Mouse (Mus musculus) heart, postnatal 36 days (tissue): Measurements from ENCODE around the gene Col18a1. TPM values are rescaled to one million over a fixed set of nuclear protein-coding genes. Genes with fewer than 3 reads are reported as not detected.
"Not testable (repeated sequence)": the region's sequence is repeated elsewhere in the genome, so short reads cannot be mapped to it uniquely, and the experiment has no call there.

Source experiments
- DNase-seq, 2 experiments: peaks; one replicate each; pipeline ENCODE4 v3.0.0; 2021 to 2022
- intact Hi-C: fragments of 180-260 bp; cut with DNase I; formaldehyde crosslinking; loops from one replicate; pipeline ENCODE4 v1.15.1; 2025
- total RNA-seq, 2 experiments: library from RNA; stranded (reverse); gene quantifications; 2 replicates each; pipeline ENCODE4 v1.2.3; 2021

Gene Col18a1
- total RNA-seq, 2 experiments from 2014 or later: 11.4 to 12.0 TPM

DNA sequence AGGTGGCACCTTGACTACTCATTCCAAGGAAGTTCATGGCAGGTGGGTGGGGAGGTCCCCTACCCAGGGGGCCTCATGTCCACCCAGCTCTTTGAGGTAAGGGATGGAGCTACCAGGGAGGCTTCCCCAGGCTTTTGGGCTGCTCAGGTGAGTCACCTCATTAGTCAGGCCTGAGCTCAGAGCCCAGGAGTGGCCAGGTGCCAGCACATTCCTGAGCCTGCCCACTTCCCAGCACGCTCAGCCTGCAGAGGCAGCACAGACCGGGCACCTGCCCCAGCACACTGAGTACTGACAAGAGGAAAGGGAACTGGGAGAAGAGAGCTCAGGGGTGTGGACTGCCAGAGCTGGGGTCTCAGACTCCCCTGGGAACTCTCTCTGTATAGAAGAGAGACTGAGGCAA is 24.0 kb downstream of the Col18a1 start:
- DNase-seq: no peak
- intact Hi-C loops: loop anchor here (10.0 kb wide), 1 partner anchor 422 kb away; no protein-coding TSS in a partner anchor

DNA sequence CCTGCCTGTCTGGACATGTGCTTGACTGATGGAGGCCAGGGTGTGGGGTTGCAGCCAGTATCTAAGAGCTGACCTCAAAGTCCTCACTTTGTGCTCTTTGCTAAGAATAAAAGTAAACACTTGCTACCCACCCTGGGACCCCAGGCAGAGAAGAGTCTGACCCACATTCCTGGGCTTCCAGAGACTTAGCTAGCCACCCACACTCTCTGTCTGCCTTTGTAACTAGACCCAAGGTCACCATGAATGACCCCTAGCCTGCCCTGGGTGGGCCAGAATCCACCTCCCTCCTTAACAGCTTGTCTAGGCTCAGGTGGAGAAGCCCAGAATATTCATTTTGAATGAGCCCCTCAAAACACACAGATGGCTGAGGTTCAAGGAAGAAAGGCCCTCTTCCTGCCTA is 28.0 kb downstream of the Col18a1 start:
- intact Hi-C loops: no loop called here
- no peak for DNase-seq

DNA sequence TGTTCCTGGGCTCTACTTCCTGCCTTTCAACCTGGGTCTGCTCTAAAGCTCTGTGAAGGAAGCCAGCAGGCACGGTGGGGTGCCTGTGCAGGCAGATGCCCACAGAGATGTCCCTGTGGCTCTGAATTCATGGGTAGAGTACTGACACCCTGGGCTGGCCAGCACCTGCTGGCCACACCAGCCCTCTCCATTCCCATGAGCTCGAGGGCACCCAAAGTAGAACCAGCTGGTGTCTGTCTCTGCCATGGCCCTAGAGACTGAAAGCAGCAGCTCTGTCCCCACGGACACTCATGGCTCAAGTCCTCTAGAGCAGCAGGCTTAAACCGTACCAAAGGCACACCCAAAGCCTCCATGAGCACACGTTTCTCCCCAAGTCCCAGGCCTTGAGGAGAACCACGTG is 30.1 kb downstream of the Col18a1 start:
- intact Hi-C loops: no loop called here
- DNase-seq: no peak

DNA sequence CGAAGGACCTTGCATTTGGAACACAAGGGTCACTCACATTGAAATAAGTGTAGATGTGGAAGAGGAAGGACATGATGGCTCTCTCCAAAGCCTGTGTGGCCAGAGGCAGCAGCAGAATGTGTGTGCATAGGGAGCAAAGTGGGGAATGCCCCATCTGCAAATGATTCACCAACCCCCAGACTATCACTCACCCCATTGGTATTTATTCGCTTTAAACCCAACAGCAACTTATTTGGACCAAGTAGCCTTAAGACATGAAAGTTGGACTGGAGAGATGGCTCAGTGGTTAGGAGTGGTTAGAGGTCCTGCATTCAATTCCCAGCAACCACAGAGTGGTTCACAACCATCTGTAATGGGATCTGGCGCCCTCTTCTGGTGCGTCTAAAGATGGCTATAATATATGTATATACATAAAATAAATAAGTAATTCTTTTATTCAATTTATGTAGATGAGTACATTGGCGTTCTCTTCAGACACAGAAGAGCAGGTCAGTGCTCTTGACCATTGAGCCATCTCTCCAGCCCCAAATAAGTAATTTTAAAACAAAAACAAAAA is 31.0 kb downstream of the Col18a1 start:
- intact Hi-C loops: no loop called here
- DNase-seq: no peak

DNA sequence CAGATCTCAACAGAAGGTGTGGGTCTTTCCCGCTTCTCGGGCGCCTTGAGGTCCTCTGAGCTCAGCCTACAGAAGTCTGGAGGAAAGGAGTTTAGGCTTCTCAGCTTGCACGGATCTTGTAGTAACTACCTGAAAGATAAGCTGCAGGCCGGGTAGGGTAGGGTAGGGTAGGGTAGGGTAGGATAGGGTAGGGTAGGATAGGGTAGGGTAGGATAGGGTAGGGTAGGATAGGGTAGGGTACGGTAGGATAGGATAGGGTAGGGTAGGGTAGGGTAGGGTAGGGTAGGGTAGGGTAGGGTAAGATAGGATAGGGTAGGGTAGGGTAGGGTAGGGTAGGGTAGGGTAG is 31.6 kb downstream of the Col18a1 start:
- intact Hi-C loops: loop anchor here (5.0 kb wide), 2 partner anchors 73 to 378 kb away; no protein-coding TSS in a partner anchor
- not testable (repeated sequence) for DNase-seq

DNA sequence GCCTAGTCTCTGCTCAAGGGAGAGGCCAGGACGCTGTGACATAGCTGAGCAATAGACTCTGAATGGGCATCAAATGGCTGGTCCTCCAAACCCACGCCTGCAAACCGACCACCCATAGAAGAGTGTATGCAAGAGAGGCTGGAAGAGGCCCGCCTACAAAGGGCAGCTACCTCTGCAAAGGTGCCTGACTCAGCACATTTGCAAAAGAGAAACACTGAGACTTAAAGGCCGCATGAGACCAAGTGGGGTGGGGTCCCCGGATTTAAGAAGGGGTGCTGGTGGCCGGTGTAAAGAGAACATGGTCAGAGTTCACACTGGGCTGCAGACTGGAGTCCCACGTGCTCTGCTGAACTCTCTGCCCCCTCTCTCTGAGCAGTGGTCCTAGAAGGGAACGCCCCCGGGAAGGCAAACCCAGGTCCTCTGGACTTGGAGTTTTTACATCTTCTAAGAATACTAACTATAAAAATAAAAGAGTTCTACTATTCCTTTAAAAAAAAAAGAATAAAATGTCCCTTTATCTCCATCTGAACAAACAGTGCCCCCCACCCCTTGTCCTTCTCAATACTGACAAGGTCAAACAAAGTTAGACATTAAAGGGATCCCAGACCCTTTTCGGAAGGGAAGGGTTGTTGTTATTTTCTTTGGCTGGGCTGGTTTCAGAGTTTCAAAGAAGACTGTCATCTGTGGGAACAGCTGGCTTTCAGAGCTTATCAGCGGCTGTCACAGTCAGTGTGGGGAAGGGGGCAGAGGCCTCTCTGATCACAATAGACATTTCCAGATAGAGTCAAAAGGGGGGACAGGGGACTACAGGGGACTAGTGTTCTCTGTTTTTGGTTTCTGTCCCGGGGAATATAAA is 32.2 kb downstream of the Col18a1 start:
- DNase-seq: no peak

DNA sequence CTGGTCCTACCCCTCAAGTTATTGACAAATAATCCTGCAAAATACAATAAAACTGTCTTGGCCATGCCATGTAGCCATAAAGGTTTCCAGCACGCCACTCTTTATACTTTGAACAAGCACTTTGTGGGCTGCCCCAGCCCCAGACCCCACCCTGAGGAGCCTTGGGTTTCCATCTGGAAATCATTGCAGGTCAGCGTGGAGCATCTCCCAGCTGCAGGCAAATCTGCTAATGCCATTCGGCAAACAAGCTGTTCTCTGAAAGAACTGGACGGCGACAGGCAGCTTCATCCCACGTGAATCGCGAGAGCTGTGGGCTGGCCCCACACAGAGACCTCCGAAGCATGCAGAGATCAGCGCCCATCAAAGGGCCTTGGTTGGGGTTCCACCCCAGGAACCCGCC is 34.2 kb downstream of the Col18a1 start:
- no peak for DNase-seq
- intact Hi-C loops: loop anchor here (5.0 kb wide), 2 partner anchors 75 to 380 kb away; no protein-coding TSS in a partner anchor

More for the DNA sequence above, 32.2 kb downstream of the Col18a1 start:
- intact Hi-C loops: loop anchor here (5.0 kb wide), 2 partner anchors 73 to 378 kb away; no protein-coding TSS in a partner anchor

DNA sequence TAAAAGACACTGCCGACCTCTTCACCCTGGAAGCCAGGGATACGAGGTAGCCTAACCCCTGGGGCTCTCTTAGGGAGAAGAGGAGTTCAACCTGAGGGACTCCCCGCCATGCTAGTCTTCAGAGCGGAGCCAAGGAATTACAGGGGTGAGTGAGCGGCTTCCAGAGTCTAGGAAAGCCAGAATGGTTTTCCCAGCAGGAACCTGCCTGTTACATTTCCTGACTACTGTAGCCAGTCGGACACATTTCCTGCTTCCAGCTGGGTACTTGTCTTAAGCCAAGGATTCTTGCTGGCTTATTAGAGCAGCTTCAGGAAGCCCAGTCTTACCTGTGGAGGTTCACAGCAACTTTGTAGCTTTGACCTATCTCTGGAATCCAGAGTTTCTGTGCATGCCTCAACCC is 34.8 kb downstream of the Col18a1 start:
- intact Hi-C loops: loop anchor here (2.0 to 5.0 kb wide), 3 partner anchors 76 to 381 kb away; no protein-coding TSS in a partner anchor
- DNase-seq: no peak

DNA sequence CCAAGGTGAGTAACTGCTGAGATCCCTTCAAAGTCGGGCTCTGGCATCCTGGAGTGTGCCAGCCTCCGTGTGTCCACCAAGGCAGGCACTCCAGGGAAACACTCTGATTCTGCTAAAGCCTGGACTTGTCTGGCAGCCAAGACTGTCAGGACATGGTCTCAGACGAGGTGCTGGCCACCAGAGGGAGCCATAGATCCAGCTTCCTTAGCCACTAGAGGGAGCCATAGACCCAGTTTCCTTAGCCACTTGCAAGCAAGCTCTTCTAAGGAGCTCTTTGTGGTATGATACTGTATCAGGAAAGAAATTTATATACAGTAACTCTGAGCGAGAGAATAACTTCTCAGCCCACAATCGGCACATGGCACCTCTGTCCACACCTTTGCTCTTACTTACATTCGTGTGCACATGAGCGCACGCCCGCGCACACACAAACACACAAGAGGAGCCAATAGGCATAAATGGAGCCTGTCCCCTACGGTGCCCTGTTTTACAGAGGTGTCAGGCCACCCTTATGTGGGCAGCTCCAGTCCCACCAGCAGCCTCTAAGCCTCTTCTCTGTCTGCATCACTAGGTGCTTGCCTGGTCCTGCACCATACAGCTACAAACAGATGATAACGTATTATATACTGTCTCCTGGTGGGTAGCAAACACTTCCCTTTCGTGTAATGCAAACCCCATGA is 35.6 kb downstream of the Col18a1 start:
- intact Hi-C loops: loop anchor here (1.0 to 5.0 kb wide), 5 partner anchors 48 to 382 kb away; no protein-coding TSS in a partner anchor
- DNase-seq: peak; percentile 95 to 97

DNA sequence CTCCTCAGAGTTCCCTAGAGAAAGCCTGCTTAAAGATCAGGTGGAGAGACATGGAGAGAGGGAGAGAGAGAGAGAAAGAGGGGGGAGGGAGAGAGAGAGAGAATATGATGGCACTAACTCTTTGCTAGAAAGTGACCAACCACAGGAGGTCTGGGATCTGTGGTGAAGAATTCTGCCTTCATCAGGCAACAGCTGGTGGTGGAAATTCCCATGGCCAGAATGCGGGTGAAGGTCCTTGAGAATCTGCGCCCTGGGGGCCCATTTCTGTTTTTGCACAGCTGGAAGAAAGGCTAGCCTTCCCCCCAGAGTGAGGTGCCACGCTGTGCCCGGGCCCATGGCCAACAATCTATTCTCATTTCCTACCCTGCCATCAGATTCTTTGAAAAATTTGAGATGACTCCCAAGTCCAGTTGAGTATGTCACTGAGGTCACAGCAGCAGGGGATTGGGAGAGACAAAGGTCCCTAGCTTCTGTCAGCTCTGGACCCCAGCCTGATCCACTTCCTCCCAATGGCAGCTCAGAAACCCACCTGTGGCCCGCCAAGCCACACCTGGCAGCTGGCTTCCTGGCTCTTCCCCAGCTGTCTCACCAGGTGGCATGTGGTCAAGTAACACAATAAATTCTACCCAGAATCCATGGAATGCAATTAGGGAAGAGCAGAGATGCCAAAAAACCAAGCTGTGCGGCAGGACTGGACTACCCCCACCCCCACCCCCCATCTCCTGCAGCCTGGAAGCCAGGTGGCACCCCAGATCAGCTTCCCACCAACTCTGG is 36.5 kb downstream of the Col18a1 start:
- intact Hi-C loops: loop anchor here (1.0 to 5.0 kb wide), 5 partner anchors 48 to 382 kb away; no protein-coding TSS in a partner anchor
- DNase-seq: no peak

DNA sequence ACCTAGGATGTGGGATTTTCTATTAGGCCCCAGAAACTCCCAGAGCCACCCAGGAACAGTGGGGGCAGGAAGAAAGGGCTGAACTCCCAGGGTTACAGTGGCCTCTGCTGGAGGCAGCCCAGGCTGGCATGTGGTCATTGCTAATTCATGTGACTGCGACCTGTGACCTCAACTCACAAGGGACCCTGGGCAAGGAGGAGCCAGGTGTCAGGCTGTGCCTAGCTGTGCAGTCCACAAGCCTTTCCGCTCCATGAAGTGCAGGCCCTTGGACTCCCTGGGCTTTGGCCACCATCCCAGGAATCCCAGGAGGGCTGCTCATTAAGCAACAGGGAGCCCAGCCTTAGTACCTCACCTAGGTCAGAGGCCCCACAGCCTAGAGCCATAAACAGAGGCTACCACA is 38.4 kb downstream of the Col18a1 start:
- no peak for DNase-seq
- intact Hi-C loops: no loop called here

DNA sequence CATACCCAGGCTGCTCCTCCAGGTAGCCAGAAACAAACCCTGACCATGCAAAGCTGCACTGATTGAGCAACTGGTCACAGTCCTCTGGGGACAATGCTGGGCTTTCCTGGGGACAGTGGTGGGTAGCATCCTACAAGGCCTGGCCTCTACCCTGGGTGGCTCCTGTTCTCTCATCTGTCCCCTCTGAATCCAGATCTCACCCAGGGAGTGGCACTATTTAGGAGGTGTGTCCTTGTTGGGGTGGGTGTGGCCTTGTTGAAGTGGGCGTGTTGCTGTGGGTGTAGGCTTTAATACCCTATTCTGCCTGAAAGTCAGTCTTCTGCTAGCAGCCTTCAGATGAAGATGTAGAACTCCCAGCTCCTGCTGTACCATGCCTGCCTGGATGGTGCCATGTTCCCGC is 39.8 kb downstream of the Col18a1 start:
- no peak for DNase-seq
- intact Hi-C loops: no loop called here

DNA sequence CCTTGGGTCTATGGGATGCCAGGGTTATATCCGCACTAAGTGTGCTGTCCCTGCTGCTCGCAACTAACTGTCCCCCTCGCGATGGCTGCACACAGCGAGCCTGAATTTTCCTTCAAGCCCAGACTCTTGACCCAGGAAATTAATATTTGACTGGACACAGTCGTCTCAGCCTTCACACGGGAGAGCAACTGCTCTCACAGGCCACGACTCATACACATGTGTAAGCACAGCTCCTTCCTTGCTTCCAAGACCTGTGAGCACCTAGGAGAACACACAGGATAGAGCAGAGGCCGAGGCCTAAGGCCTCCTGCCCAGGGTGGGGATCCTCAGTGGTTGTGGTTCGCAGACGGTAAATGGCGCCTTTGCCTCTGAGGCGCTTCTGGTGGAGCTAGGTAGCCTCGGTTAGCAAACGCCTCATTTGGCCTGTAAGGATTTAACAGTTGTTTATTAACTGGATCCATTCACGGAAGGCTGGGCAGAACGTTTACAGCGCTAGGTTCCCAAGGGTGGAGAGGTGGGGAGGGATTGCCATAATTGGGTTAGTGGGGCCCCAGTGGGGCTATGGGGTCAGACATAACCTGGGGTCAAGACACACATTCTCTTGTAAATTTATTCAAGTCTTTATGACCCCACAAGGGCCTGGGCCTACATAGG is 41.1 kb downstream of the Col18a1 start:
- intact Hi-C loops: no loop called here
- DNase-seq: no peak

DNA sequence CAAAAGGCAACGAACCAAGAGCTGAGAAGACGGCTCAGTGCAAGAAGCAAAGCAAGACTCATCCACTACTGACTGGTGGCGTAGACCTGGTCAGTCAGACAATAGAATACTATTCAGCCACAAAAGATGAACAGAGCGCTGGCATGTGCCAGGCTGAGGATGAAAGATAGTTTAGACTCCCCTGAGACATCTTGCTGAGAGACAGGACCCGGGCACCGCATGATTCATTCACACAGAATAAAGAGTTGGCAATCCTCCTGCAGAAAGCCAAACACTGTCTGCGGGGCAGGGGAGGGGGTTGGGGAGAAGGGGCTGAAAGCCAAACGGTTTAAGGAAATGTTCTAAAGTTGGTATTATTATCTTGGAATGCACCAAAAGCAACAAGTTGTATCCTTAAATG is 42.4 kb downstream of the Col18a1 start:
- intact Hi-C loops: no loop called here
- no peak for DNase-seq

DNA sequence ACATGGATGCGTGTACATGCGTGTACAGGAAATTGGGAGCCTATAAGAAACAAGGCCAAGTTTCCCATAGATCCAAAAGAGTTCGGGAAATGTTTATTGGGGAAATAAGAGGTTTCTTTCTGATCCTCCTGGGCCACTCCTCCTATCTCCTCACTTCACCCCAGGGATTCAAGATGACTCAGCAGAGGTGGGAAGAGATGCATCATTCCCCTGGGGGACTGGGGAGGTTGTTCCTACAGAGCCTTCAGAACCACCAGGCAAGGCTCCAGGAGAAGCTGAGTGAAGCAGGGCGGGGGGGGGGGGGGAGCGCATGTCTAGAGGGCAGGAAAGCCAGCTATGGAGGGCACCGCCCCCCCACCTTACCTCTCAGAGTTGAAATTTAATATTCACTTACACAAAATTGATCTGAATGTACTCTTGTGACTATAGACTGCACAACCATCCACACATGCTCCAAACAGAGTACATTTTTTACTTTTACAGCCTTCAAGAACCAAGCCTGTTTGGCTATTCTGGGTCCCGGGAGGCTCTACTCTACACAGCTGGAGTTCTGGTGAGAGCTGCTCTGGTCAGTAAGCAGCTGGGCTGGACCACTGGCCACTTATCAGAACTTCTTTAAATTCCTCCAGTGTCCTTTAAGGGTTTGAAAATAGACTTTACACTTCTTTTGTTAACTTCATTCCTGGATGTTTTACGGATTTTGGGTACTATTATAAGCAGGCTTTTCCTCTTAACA is 44.9 kb downstream of the Col18a1 start:
- intact Hi-C loops: no loop called here
- DNase-seq: no peak

DNA sequence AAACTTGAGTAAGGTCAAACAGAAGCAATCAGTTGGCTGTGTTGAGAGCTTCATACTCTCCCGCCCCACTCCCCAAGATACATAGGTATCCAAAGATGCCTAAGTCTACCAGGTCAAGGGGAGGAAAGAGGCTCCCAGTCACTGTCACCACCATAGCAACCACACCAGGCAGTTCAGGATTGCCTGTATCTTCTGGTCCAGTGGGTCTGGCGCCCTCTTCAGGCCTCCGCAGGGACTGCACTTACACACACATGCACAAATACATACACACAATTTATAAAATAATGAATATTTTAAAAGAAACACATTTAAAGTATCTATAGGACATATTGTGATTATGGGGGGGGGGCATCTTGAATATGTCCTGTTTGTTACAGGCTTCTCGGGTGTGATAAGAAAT is 45.8 kb downstream of the Col18a1 start:
- intact Hi-C loops: no loop called here
- no peak for DNase-seq

DNA sequence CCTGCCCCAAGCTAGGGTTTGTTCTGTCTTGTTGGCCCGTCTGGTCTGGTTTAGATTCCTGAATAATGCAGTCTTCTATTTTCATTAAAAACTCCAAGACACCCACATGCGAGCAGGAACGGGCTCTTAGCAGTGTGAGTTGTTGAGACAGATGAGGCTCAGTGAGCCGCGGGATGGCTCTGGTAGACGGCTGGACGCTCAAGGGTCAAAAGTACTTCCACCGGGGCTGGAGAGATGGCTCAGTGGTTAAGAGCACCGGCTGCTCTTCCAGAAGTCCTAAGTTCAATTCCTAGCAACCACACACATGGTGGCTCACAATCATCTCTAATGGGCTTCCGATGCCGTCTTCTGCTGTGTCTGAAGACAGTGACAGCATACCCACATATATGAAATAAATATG is 46.9 kb downstream of the Col18a1 start:
- DNase-seq: no peak
- intact Hi-C loops: no loop called here

DNA sequence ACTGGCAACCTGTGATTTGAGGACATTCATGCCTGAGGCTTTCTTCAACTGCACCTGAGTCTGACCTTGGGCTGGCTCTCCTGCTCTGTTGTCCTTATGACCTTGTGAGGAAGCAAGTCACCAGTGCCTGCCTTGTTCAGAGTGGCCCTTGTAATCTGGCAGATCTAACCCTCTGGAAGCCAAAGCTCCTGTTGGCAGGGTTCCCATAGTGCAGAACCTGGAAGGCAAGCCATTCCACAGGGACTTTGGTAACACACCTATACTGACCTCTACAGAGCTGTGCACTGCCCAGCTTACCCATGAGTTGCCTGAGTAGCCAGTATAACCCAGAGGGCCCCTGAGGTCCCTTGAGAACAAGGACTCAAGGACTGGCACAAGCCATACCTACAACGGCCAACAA is 48.0 kb downstream of the Col18a1 start:
- intact Hi-C loops: no loop called here
- no peak for DNase-seq
